Mouse (Mus musculus): ENCODE measurements around the gene Ttpal.
A peak's percentile ranks its signal among the peaks of the same experiment; 100 is the strongest.

Ttpal gene

DNA sequence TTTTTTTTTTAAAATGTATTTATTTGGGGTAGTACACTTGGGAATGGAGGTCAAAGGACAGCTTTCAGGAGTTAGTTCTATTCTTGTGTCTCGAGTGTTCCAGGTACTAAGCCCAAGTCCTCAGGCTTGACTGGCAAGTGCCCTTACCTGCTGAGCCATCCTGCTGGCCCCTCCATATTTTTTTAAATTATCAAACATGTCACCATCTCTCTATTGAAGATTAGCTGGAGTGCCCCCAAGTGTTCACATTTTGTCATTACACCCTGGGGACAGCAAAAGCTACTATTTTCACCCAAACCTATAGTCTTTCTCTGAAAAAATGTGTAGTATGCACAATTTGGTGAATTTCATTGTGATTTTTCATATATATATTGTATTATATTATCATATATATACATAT, 10.0 kb upstream of the Ttpal start:
- DNase-seq (ENCODE audit: low read depth, low spot score) = no peak

- no peak for DNase-seq (ENCODE audit: low read depth, low spot score)
These were observed 8.4 kb upstream of the Ttpal start for GRCm38 (mm10) chr2:163593636-163594282.

DNA sequence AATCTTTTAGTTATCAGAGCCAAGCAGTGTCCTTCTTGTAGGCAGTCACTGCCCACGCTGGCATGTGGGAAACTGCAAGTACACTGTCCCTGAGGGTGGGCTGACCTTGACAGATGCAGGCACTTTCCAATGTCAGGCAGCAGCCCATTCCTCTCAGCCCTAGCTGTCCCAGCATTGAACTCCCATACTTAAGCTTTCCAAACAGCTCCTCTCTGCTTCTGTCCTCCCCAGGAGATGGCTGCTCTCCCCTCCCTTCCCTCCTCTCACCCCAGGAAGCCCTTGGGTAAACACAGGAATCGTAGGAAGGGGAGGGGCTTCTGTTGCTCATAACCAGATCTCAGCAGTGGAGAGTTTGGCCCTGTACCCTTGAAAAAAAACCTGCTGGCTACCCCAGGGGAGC, 7.0 kb upstream of the Ttpal start:
- no peak for DNase-seq (ENCODE audit: low read depth, low spot score)

DNA sequence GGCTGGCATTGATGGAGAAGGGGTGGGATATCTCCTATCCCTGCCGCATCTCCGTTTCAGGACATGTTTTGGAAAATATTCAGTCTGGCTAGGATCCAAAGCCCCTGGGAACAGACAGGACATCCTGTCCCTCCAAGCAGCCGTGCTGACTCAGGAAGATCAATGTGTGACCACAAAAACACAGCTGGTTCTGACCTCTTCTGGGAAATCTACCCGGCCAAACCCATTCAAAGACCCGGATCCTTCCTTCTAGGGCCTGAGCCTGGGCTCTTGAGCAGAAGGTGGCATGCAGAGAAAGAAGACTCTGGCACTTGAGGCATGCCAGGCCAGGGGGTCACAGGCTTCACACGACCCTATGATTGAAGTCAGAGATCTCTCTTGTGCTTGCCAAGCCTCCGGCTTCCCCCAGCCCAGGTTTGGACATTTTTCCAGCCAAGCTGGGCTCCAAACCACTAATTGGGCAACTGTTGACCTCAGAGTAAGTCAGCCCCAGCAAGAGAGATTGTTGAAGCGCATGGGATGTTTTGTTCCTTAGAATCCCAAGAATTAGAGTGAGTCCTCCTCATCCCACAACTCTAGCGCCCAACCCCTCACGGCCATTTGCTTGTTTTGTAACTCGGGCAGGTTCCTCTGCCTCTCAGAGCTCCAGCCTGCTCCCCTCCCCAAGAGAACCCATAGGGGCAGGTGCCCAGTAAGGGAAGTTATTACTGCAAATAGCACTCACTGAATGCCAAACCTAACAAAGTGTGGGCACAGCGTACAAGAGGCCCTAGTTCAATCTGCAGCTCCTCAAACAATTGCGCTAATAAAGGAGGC, 5.8 kb upstream of the Ttpal start:
- no peak for DNase-seq (ENCODE audit: low read depth, low spot score)

GRCm38 (mm10) chr2:163596873-163597155, 5.3 kb upstream of the Ttpal start:
- DNase-seq (ENCODE audit: low read depth, low spot score) = no peak

DNA sequence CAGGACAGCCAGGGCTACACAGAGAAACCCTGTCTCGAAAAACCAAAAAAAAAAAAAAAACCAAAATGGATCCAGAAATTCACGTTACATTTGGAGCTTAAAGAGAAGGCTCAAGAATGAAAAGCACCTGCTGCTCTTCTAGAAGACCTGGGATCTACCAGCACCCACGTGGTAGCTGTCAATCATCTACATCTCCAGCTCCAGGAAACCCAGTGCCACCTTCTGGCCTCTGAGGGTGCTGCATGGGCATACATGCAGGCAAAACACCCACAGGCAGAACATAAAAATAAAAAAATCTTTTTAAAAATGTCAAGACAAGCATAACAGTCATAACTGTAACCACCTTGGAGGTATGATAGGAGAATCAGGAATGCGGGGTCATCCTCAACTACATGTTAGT, 4.5 kb upstream of the Ttpal start:
- peak; percentile 35 for DNase-seq (ENCODE audit: low read depth, low spot score)

- DNase-seq (ENCODE audit: low read depth, low spot score) = peak; percentile 66
These were observed 2.9 kb upstream of the Ttpal start for GRCm38 (mm10) chr2:163599226-163599625.

DNA sequence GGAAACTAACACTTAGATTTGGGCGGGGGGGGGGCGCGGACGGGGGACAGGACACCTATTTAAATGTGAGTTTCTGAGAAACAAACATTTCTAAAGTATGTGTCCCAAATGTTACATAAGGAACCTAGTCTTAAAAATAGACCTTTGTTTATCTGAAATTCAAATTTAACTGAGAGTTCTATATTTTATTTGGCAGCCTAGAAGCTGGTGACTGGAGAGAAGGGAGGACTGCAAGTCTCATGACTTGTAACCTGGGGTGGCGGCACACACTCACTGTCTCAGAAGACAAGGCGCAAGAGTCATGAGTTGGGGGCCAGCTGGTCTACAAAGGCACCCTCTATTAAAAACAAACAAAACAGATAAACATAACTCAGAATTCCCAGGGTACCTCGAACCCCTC, 1.0 kb upstream of the Ttpal start:
- DNase-seq (ENCODE audit: low read depth, low spot score) = no peak

GRCm38 (mm10) chr2:163601712-163602100, 408 bp upstream of the Ttpal start:
- DNase-seq (ENCODE audit: low read depth, low spot score) = no peak

GRCm38 (mm10) chr2:163606161-163606560, 4.0 kb downstream of the Ttpal start:
- DNase-seq (ENCODE audit: low read depth, low spot score) = no peak

GRCm38 (mm10) chr2:163608008-163608407, 5.9 kb downstream of the Ttpal start:
- no peak for DNase-seq (ENCODE audit: low read depth, low spot score)

DNA sequence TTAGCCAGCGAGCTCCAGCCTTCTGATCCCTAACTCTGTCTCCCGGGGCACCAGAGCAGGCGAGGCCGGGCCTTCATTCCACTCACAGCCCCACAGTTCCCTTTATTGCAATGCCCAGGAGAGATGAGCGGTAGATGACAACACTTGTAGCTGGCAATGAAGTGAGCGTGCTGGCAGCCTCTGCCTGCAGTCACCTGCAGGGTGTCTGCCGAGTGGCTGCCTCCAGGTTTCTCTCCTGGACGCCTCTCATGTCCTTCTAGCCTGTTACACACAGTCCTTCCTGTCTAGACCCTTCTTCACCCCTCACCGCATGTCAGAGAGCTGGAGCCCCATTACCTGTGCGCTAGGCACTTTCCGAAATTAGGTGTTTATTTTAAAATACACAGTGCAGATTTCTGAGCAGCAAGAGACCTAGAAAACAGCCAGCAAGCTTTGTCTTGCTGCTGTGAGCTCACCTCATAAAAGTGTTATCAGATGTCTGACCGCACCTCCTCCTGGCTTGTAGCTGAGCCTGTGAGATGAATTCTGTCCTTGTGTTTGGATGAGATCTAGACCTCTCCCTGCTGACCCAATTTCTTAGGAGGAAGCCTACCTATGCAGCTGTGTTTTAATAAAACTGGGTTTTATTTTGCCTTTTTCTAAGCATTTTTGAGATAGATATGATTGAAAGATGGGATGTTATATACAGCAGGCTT, 7.3 kb downstream of the Ttpal start:
- DNase-seq (ENCODE audit: low read depth, low spot score) = no peak

GRCm38 (mm10) chr2:163611176-163611575, 9.1 kb downstream of the Ttpal start:
- no peak for DNase-seq (ENCODE audit: low read depth, low spot score)

DNA sequence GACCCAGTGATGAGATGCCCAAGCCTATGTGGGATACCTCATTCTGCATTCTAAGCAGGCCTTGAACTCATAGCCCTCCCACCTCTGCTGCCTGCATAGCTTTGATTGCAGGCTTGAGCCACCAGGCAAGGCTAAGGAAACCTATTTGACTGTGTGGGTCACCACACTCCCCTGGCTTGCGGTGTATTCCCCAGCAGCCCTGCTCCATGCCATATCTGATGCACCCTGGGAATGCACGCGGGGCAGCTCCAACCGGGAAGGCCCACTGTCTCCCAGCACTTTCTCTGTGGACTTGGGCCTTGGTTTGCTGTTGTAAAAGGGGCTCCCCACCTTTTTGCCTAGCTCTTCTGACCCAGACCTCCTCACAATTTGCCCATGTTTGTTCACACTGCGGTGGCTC, 11.1 kb downstream of the Ttpal start:
- no peak for DNase-seq (ENCODE audit: low read depth, low spot score)

- DNase-seq (ENCODE audit: low read depth, low spot score) = no peak
These were observed 11.9 kb downstream of the Ttpal start for GRCm38 (mm10) chr2:163613990-163614389.

GRCm38 (mm10) chr2:163615401-163615800, 13.3 kb downstream of the Ttpal start:
- no peak for DNase-seq (ENCODE audit: low read depth, low spot score)

DNA sequence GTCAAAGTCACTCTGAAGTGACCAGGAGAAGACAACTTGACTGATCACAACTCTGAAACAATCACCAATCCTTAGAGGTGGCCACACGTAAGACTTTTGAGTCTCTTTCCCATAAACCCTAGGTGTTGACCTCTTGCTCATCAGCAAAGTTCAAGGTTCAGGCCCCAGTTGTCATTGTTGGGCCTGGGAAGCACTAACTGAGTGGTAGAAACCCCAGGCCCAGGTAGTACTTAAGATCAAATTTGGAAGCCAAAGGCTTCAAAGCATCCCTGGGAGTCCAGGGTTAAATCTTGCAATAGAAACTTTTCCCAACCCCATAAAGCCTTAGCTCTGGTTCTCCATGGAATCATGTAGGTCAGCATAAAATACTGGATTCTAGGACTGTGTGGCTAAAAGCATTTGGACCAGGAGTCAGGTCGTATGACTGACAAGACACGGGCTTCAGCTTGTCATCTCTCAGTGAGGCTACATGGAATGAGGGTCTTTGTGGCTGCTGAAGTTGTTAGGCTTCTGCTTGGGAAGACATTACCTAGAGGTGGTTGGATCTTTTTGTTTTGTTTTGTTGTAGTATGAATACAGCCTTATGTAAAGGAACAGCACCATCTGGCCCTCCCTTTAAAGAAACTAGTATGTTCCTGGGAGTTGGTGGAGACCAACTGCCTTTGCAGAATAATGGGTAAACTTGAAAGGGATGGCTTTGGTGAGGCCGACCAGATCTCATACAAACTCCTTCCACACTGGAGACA, 14.0 kb downstream of the Ttpal start:
- DNase-seq (ENCODE audit: low read depth, low spot score) = no peak

DNA sequence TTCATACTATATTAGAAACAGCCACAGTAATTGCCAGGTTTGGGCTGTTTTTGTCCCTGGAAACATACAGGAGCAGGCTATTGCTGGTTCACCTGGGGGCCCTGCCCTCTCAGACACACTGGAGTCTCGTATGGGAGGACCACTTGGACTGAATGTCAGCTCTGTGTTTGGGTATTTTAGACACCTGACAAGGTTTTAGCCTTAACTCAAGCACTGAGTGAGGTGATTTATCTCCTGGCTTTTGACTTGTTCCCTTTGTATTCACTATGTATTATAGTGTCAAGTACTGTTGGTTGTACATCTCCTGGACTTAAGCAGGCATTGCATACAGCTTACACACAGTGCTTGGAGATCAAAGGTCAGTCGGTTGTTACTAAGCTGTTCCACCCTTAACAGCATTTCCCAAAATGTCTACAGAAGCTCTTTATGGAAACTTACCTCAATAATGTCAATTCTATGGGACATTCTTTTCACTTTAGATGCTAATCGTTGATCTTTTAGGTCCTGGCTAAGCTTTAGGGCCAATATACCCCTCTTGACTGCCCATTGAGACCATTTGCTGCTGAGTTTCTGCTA, 14.6 kb downstream of the Ttpal start:
- DNase-seq (ENCODE audit: low read depth, low spot score) = no peak

- no peak for DNase-seq (ENCODE audit: low read depth, low spot score)
These were observed 15.2 kb downstream of the Ttpal start for GRCm38 (mm10) chr2:163617232-163617863.

- no peak for DNase-seq (ENCODE audit: low read depth, low spot score)
These were observed 15.8 kb downstream of the Ttpal start for GRCm38 (mm10) chr2:163617874-163618273.

- DNase-seq (ENCODE audit: low read depth, low spot score) = no peak
These were observed 18.3 kb downstream of the Ttpal start for GRCm38 (mm10) chr2:163620451-163620850.

All from mesoderm, embryonic 11.5 days (tissue).